Mouse (Mus musculus): ENCODE results near the gene Map3k5. TPM values are rescaled to one million over a fixed set of nuclear protein-coding genes. Genes with fewer than 3 reads are reported as not detected.

Gene Map3k5
- total RNA-seq, 2 experiments from 2014 or later = 43.6 to 44.4 TPM

DNA sequence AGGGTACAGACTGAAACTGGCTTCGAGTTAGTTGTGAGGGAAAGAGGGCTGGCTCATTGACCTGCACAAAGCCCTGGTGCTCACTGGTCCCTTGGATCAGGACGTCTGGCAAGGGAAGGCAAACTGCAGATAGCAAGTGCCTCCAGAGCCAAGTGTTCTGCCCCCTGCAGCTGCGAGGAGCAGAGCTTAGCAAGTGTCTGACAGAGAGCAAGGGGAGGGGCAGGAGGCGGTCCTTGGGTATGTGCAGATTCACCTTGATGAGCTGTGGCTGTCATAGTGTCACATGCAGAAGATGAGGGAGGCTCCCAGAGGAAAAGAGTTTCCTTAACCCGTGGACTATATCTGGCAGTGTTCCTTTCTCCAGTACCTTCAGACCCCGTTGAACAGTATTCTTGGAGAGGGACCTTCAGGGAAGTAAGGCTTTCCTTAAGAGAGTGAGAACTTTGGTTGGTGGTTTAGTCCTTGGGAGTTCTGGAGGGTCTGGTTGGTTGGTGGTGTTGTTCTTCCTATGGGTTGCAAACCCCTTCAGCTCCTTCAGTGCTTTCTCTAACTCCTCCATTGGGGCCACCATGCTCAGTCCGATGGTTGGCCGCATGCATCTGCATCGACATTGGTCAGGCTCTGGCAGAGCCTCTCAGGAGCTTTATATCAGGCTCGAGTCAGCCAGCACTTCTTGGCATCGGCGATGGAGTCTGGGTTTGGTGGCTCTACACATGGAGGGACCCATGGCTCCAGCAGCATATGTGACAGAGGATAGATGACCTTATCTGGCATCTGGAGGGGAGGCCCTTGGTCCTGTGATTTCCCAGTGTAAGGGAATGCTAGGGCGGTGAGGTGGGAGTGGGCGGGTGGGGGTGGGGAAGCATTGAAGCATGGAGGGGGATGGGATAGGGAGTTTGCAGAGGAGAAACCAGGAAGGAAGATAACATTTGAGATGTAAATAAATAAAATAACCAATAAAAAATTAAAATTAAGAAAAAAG lies 60.5 kb downstream of the Map3k5 start:
- DNase-seq (ENCODE audit: low spot score in 2 of 2) = no peak
- intact Hi-C loops (cut with DNase I) = no loop called here

DNA sequence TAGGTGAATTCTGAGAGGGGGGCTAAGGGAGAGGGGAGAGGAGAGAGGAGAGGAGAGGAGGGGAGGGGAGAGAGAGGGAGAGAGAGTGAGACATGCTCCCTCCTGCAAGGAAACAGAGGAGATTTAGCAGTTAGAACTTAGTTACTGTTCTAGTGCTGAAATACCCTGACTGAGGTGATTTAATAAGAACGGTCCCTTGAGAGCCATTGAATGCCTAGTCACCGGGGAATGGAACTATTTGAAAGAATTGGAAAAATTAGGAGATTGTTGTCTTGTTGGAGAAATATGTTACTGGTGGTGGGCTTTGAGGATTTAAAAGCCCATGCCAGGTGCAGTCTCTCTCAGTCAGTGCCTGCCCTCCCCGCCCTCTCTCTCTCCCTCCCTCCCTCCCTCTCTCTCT lies 61.9 kb downstream of the Map3k5 start:
- no peak for DNase-seq (ENCODE audit: low spot score in 2 of 2)
- intact Hi-C loops (cut with DNase I) = no loop called here

DNA sequence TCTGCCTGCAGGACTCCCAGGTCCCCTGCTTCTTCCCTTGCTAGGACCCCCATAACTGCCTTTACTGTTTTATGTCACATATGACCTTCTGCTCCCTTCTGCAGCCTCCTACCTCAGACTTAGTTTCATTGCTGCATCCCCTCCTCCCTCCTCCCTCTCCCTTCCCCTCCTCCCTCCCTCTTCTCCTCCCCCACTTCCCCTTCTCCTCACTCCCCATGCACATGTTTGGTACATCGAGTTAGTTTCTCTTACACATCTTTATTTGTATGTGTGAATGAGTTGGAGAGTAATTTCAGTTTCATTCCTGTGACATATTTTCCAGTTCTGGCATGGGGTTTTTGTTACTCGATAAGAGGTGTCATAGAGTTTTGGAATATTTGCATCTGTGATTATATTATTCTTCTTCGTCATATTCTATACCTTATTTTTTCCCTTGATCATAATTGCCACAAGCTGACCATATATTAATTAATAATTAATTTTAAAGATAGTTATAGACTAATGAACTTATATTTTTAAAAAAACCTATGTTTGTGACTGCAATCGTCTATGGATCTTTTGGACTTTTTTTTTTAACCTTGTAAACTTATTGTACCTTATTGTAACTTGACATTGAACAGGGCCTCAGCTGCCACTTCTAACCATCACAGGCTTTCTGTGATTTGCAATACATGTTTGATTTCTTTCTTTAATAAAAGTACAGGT lies 65.6 kb downstream of the Map3k5 start:
- intact Hi-C loops (cut with DNase I) = loop anchor here (10.0 kb wide), 1 partner anchor 65 kb away; the partner anchor contains the start of gene Map3k5
- no peak for DNase-seq (ENCODE audit: low spot score in 2 of 2)

DNA sequence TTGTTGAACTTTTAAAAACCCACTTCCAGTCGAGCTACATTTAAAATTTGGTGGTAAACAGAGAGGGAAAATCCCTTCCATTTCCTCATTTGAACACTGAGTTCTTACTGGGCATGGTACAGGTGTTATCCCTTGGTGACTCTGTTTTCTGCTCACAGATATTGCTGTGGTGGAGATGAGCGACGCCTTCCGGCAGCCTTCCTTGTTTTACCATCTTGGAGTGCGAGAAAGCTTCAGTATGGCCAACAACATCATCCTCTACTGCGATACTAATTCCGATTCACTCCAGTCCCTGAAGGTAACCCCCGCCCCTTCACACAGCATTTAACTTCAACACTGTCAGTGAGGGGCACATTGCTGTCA lies 66.1 kb downstream of the Map3k5 start:
- no peak for DNase-seq (ENCODE audit: low spot score in 2 of 2)
- intact Hi-C loops (cut with DNase I) = loop anchor here (10.0 kb wide), 1 partner anchor 66 kb away; the partner anchor contains the start of gene Map3k5

DNA sequence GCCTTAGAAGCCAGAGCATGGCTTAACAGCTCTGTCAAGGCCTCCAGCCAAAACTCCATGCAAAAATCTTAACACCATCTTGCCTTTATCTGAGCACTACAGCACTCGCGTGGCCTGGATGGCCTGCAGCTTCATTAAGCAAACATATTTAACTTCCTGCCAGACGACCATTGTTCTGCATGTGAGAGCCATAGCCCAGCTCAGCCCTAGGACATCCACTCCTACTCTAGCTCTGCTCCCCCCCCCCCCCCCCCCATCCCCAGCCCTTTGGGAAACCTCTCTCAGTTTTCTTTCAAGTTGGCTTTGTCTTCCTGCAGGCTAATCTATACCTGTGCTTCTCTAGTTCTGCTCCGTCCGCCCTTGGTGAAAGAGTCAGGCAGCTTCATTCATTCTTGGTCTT lies 67.7 kb downstream of the Map3k5 start:
- intact Hi-C loops (cut with DNase I) = loop anchor here (10.0 kb wide), 1 partner anchor 67 kb away; the partner anchor contains the start of gene Map3k5
- no peak for DNase-seq (ENCODE audit: low spot score in 2 of 2)

DNA sequence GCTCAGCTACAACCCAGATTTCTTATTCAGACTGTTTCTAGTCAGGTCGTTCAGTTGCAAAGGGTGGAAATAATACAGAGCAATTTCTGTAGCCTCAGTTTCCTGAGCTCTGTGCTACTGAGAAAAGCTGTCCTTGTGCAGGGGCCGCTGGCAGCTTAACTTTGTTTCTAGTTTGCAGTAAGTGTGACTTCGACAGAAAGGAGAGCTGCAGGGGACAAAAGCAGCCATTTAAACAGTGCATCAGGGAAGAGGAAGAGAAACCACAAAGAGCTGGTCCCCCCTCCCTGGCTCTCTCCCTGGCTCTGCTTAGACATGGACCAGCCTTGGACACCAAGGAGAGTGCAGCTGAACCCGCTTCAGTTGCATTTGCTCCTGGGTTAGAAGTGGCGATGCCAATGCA lies 68.7 kb downstream of the Map3k5 start:
- intact Hi-C loops (cut with DNase I) = loop anchor here (10.0 kb wide), 1 partner anchor 68 kb away; the partner anchor contains the start of gene Map3k5
- no peak for DNase-seq (ENCODE audit: low spot score in 2 of 2)

DNA sequence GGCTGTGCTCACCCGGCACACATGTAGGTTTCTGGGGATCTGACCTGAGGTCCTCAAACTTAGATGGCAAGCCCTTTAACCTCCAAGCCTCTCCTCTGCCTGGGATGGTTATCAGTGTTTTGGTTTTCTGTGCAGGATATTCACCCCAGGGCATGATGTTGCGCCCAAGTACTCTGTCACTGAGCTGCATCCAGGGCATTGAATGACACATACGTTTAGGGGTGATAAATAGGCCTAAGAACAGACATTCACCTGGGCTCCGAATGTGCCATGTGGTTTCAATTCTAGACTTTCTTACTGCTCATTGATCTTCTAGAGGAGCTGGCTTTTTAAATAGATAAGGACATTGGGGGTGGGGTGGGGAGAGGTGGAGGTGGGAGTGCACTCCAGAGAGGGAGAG lies 70.5 kb downstream of the Map3k5 start:
- no peak for DNase-seq (ENCODE audit: low spot score in 2 of 2)
- intact Hi-C loops (cut with DNase I) = loop anchor here (10.0 kb wide), 1 partner anchor 70 kb away; the partner anchor contains the start of gene Map3k5

DNA sequence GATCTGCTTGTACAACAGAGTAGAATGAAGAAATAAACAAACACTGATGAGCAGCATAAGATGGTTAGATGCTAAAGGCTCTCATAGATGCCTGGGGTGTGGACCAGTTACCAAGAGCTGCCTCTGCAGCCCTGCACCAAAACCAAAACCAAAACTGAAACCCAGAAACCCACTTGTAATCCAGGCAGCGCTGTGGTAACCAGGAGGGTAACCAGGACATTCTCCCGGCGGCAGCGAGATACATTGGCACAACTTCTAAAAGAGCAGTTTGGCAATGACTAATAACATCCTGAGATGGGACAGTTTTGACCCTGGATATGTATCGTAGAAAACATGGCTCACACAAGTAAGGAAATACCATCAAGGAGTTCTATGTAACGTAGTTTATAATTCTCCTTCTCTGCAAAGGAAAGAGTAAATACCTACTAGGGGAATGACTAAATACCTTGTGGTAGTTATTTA lies 71.2 kb downstream of the Map3k5 start:
- DNase-seq (ENCODE audit: low spot score in 2 of 2) = no peak
- intact Hi-C loops (cut with DNase I) = loop anchor here (10.0 kb wide), 1 partner anchor 71 kb away; the partner anchor contains the start of gene Map3k5

DNA sequence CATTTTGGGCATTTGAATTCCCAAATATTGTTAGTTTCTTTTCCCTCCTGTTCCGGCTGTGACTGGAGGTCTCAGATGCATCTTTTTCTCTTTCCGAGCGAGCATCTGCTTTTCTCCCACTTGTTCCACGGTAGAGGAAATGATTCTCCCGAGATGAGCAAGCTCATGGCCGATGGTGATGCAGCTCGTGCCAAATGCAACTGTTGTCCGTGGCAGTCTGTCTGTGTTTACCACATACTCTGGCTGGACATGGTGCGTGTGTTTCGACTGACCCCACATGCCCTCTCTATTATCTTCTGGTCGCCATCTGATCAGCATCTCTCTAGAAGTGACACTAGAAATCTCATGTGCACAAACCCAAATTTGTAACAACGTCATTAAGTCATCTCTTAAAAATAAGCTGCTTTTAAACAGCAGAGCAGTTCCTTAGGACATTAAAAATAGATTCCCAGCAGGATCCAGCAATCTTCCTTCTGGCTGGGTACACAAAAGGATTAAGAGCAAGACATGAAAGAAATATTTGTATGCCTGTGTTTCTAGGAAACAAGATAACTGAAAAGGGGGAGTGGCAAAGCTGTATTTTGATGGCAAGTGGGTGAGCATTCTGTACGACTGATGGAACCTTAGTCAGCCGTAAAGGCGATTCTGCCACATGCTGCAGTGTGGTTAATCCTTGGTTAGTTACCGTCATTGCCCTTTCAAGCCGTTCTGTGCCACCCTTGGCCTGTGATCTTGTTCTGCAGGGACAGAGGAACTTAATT lies 72.2 kb downstream of the Map3k5 start:
- peak in 1 of 2 experiments; percentile 43 for DNase-seq (ENCODE audit: low spot score in 2 of 2)
- intact Hi-C loops (cut with DNase I) = loop anchor here (1.0 to 10.0 kb wide), 2 partner anchors 15 to 72 kb away; partner anchors contain the start of gene Map3k5

DNA sequence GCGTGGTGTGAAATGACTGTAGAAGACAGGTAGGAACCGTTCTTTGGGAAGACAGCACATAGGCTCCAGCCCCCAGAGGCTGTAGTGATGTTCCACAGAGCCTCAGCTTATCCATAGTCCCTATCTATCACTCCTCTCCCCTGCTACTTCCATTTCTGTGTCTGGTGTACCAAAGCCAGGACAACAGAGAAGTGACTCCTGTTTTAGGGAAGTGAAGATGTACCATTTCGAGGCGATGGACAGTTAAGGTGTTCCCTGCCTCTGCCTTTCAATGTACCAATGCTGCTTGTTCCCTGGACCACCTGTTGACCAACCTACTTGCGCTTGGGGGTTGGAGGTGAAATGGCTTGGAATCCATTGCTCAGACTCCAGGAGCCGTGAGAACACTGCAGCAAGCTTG lies 75.0 kb downstream of the Map3k5 start:
- intact Hi-C loops (cut with DNase I) = loop anchor here (10.0 kb wide), 1 partner anchor 75 kb away; the partner anchor contains the start of gene Map3k5
- no peak for DNase-seq (ENCODE audit: low spot score in 2 of 2)

DNA sequence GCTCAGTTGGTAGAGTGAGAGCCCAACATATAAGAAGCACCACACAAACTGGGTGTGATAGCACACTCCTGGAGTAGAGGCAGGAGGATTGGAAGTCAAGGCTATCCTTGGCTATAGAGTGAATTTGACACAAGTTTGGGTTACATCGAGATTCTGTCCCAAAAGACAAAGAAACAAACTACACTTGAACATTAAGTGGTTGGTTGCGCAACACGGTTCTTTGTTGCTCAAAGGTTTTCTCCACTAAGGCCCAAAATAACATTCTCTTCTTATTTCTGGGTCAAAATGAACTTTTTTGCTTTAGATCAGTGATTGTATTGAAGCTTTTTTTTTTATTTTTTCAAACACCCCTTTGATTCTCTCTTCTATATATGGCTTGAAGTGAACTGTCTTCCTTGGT lies 75.7 kb downstream of the Map3k5 start:
- intact Hi-C loops (cut with DNase I) = no loop called here
- no peak for DNase-seq (ENCODE audit: low spot score in 2 of 2)

DNA sequence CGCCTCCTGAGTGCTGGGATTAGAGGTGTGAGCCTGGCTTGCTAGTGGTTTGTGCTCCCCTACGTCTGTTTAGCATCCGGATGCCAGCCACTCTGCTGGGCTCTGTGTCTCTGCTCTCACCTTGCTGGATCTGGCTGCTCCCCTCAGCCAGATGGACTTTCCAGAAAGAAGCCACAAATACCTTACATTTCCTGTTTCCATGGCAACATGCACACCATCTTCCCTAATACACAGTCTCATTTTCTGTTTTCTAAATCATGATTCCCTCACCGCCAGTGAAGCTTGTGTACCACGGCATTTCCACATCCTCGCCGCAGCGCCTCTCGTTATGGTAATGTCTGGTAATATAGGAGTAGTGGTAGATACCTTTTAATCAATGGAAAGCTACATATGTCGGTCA lies 84.1 kb downstream of the Map3k5 start:
- intact Hi-C loops (cut with DNase I) = no loop called here
- DNase-seq (ENCODE audit: low spot score in 2 of 2) = peak; percentile 40 to 48

DNA sequence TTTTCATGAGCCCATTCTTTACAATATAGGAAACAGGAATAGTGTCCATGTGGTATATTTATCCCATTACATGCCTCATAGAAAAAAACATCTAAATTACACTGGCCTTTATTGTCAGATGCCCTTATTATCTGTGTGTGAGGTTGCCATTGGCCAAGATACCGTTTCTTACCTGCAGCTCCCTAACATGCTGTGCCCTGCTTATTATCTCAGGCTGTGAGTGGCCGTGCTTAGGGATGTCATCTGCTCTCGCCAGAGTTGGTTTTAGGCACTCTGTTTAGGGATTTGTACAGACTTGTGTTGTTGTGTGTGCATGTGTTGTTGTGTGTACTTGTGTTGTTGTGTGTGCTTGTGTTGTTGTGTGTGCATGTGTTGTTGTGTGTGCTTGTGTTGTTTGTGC lies 84.5 kb downstream of the Map3k5 start:
- no peak for DNase-seq (ENCODE audit: low spot score in 2 of 2)
- intact Hi-C loops (cut with DNase I) = no loop called here

DNA sequence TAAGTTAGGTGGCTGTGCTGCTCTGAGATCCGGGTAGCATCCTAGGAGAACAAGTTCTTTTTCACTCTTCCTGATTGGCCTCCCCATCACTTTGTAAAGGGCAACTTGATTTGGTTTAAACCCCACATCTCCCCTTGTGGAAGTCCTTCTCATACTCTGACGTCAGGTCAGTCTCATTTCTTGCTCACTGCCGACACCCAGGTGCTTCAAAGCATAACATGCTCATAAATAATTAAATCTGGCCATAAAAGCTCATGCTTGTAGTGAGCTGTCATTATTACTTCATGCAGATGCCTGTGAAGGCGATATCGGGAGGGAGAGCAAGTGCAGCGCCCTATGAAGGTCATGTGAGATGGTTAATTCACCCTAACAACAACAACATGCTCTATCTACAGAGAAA lies 87.0 kb downstream of the Map3k5 start:
- intact Hi-C loops (cut with DNase I) = loop anchor here (1.0 kb wide), 1 partner anchor 14 kb away; no protein-coding TSS in a partner anchor

DNA sequence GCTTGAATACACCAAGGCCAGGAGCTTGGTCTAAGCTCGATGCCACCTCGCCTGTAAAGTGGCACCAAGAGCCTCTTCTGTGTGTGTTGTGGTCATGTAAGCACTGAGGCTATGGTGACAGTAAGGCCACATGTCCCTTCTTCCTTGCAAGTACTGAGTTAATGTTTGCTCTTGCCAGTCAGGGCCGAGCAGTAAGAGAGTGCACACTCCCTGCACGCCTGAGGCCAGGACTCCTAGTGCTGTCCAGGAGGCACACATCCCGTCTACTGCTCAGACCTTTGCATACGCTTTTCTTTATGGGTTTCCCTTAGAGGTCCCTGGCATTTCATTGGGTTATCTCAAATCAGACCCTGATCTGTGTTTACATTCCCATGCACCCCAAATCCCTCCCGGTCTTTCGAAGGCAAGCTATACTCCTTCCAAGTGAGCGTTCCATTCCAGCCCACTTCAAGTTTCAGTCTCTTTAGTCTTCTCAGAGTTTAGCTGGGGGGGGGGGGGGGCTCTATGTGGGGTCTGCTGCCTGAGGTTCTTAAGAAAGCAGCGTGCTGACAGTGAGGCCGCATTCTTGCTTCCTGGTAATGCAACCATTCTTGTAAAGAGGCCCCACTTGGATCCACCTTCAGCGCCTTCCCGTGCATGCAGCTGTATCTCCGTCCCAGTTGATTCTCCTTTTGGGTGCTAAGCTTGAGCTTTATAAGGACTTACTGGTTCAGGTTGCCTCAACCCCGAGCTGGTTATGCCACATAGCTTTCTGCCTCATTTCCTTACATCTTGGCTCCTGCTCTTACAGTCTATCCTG lies 87.6 kb downstream of the Map3k5 start:
- intact Hi-C loops (cut with DNase I) = loop anchor here (1.0 kb wide), 1 partner anchor 15 kb away; no protein-coding TSS in a partner anchor
- DNase-seq (ENCODE audit: low spot score in 2 of 2) = no peak

More for the DNA sequence above, 87.0 kb downstream of the Map3k5 start:
- no peak for DNase-seq (ENCODE audit: low spot score in 2 of 2)

DNA sequence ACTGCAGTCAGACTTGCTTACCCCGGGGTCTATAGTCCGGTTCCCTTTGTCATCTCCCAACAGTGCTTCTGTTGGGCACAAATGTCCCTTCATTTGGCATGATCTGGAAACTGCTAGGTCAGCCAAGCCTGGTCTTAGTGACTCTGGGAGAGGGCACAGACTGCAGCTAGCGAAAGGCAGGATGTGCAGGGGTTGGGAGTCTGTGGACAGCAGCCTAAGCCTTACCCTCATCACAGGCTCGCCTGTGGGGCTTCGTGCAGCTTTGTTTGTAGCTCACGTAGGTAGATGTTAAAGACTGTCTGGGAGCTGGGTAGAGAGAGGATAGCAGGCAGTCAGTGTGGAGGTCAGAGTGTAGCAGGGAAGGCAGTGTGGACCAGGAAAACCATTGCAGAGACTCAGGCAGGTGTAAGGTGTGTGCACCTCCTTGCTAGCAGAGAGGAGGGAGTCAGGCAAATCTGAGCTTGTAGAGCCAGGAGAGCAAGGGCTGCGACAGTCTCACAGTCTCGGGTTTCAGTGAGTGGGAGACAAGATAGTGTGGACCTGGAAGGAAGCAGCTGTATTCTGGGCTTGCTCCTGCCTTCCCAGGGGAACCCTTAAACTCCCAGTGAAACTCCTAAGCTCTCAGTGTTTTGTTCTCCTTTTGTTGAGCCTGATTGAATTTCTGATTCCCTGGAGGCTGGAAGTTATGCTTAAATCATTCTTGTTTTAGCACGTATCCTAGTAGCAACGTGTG lies 88.5 kb downstream of the Map3k5 start:
- DNase-seq (ENCODE audit: low spot score in 2 of 2) = no peak
- intact Hi-C loops (cut with DNase I) = no loop called here

DNA sequence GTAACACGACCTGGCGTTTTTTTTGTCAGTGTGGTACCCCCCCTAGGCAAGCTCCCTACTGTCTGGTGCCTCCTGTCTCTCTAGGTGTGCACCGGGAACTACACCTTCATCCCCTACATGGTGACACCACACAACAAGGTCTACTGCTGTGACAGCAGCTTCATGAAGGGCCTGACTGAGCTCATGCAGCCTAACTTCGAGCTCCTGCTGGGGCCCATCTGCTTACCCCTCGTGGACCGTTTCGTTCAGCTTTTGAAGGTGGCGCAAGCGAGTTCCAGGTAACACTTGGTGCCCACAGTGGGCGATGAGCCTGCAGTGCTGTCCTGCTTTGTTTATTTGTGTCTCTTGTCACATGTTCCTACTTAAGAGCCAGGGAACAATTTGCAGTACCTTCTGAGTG lies 89.3 kb downstream of the Map3k5 start:
- no peak for DNase-seq (ENCODE audit: low spot score in 2 of 2)
- intact Hi-C loops (cut with DNase I) = no loop called here

DNA sequence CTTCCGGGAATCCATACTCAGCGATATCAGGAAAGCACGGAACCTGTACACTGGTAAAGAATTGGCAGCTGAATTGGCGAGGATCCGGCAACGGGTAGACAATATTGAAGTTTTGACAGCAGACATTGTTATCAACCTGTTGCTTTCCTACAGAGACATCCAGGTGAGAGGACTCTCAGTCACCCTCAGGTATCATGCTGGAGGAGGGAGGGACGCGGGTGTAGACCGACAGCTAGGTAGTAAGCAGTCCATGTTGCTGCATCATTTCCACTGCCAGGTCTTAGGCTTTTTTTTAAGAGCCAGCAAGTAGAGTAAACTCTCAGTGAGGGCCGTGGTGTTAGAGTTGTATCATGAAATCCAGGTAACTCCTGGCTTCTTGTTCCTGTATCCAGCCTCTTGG lies 90.6 kb downstream of the Map3k5 start:
- intact Hi-C loops (cut with DNase I) = no loop called here
- no peak for DNase-seq (ENCODE audit: low spot score in 2 of 2)

Measured in left cerebral cortex, postnatal 36 days (tissue).